Mouse (Mus musculus) adrenal gland, postnatal 14 days (tissue): ENCODE results near the gene Pcsk2. TPM values are rescaled to one million over a fixed set of nuclear protein-coding genes. Genes with fewer than 3 reads are reported as not detected.

Experiments used
- DNase-seq: peaks from one replicate; pipeline ENCODE4 v3.0.0; 2021; ENCODE audit warnings: mixed read lengths
- total RNA-seq: library from RNA; stranded (reverse); gene quantifications from 2 replicates; pipeline ENCODE4 v1.2.3, GENCODE M21; 2021

The Pcsk2 gene
- total RNA-seq, 1 experiment from 2014 or later = 5.8 TPM

GRCm38 (mm10) chr2:143644374-143644773 is 98.4 kb downstream of the Pcsk2 start:
- no peak for DNase-seq

GRCm38 (mm10) chr2:143646001-143646400 is 100.0 kb downstream of the Pcsk2 start:
- DNase-seq = no peak

- DNase-seq = no peak
These were observed 108.7 kb downstream of the Pcsk2 start for GRCm38 (mm10) chr2:143654621-143655020.

- DNase-seq = no peak
These were observed 111.0 kb downstream of the Pcsk2 start for GRCm38 (mm10) chr2:143656968-143657367.

GRCm38 (mm10) chr2:143666785-143667184 is 120.8 kb downstream of the Pcsk2 start:
- no peak for DNase-seq

GRCm38 (mm10) chr2:143677869-143678268 is 131.9 kb downstream of the Pcsk2 start:
- DNase-seq = no peak

- no peak for DNase-seq
These were observed 133.6 kb downstream of the Pcsk2 start for GRCm38 (mm10) chr2:143679513-143679912.

- DNase-seq = no peak
These were observed 136.1 kb downstream of the Pcsk2 start for GRCm38 (mm10) chr2:143681873-143682555.

GRCm38 (mm10) chr2:143683513-143683912 is 137.6 kb downstream of the Pcsk2 start:
- no peak for DNase-seq

GRCm38 (mm10) chr2:143691244-143691643 is 145.3 kb downstream of the Pcsk2 start:
- DNase-seq = no peak

GRCm38 (mm10) chr2:143696026-143696557 is 150.1 kb downstream of the Pcsk2 start:
- no peak for DNase-seq

GRCm38 (mm10) chr2:143696704-143697103 is 150.7 kb downstream of the Pcsk2 start:
- no peak for DNase-seq

GRCm38 (mm10) chr2:143701141-143701540 is 155.2 kb downstream of the Pcsk2 start:
- no peak for DNase-seq

- no peak for DNase-seq
These were observed 157.0 kb downstream of the Pcsk2 start for GRCm38 (mm10) chr2:143702931-143703344.

- DNase-seq = no peak
These were observed 162.2 kb downstream of the Pcsk2 start for GRCm38 (mm10) chr2:143708205-143708604.

- no peak for DNase-seq
These were observed 163.3 kb downstream of the Pcsk2 start for GRCm38 (mm10) chr2:143709249-143709648.

GRCm38 (mm10) chr2:143709979-143710378 is 164.0 kb downstream of the Pcsk2 start:
- DNase-seq = no peak

GRCm38 (mm10) chr2:143711886-143712285 is 165.9 kb downstream of the Pcsk2 start:
- DNase-seq = no peak

GRCm38 (mm10) chr2:143712901-143713300 is 166.9 kb downstream of the Pcsk2 start:
- DNase-seq = no peak

- no peak for DNase-seq
These were observed 167.9 kb downstream of the Pcsk2 start for GRCm38 (mm10) chr2:143713902-143714301.

- no peak for DNase-seq
These were observed 169.2 kb downstream of the Pcsk2 start for GRCm38 (mm10) chr2:143715110-143715509.

- DNase-seq = peak; percentile 12
These were observed 177.3 kb downstream of the Pcsk2 start for GRCm38 (mm10) chr2:143723231-143723630.

- peak; percentile 36 for DNase-seq
These were observed 178.1 kb downstream of the Pcsk2 start for GRCm38 (mm10) chr2:143724101-143724500.

- DNase-seq = peak; percentile 62
These were observed 178.8 kb downstream of the Pcsk2 start for GRCm38 (mm10) chr2:143724720-143725119.
